Mouse (Mus musculus) ES-E14 (cell line): ENCODE data around the gene Ankfn1.

ENCODE experiments used
- CHD2 ChIP-seq: IDR thresholded peaks from 2 replicates; pipeline ENCODE4 v1.6.1; 2014; ENCODE audit warnings: mild to moderate bottlenecking, low read depth, low read length, inconsistent platforms
- HCFC1 ChIP-seq: IDR thresholded peaks from 2 replicates; pipeline ENCODE4 v1.6.1; 2012; ENCODE audit warnings: low read length, inconsistent platforms, borderline replicate concordance; ENCODE audit not compliant: insufficient read depth
- ZNF384 ChIP-seq: IDR thresholded peaks from 2 replicates; pipeline ENCODE4 v1.6.1; 2012; ENCODE audit warnings: low read depth, low read length, inconsistent platforms

DNA sequence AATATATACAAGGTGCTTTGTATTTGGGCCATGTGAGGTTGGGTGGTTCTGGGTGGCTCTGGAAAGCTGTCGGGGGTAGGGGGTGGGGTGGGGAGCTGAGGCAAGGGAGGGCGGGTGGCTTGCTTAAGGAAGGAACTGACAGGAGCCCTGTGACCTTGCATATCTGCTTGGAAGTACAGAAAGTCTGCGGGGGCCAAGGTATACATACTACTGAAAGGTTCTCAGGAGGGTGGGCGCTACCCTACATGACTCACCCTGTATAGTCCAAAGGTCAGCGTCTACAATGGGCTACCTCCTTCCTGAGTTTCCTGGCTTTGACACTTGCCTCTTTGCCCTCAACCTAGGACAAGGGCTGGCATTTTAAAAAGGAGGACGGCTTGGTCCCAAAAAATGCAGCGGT, 407.1 kb downstream of the Ankfn1 start:
- TF ChIP-seq ZNF384 (no peak), HCFC1 (no peak), CHD2 (no peak)
